Mouse (Mus musculus) MEL-GATA-1-ER (cell line): ENCODE results near the gene Cebpe.

ENCODE experiments used
- DNase-seq: peaks from one replicate; pipeline ENCODE4 v3.0.0-alpha.2; 2012; ENCODE audit warnings: low read depth; ENCODE audit errors: extremely low read depth

Cebpe gene

DNA sequence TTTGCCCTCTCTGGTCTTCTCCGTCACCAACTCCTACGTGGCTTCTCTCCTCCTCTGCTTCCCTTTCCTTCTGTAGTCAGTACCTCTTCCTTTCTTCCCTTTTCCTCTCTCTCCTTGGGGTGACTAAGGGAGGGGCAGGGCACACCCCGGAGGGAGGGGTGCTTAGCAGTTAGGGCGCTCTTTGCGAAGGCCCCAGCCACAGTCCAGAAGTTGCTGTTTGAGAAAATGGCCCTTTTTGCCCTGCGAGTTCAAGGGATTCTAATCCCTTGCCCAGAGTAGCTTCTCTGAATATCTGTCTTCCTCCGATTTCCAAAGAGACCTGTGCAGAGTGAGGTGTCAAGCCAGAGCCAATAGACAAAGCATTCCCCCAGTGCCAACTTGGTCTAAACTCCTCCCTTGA is at the start of gene Cebpe:
TSS of gene Cebpe (minus strand) at position 101 of the 400 bp plus-strand sequence.
- DNase-seq, result no peak

DNA sequence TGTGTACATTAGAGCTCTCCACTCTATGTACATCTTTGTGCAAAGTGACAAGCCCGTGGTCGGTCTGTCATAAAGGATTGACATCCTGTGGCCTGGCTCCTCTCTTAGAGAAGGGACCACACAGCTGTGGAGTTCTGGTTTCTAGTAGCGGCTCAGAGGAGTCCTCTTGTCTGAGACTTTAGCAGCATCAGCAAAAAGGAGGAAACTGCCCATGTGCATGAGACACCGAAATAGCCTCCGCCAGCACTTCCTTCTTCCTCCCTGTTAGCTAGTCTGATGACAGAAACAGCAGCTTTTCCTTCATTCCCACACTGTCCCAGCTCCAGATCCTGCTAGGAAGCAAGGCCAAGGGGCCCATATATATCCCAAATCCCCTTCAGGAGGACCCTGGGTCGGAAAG is 44.4 kb upstream of the Cebpe start:
- DNase-seq, result no peak

DNA sequence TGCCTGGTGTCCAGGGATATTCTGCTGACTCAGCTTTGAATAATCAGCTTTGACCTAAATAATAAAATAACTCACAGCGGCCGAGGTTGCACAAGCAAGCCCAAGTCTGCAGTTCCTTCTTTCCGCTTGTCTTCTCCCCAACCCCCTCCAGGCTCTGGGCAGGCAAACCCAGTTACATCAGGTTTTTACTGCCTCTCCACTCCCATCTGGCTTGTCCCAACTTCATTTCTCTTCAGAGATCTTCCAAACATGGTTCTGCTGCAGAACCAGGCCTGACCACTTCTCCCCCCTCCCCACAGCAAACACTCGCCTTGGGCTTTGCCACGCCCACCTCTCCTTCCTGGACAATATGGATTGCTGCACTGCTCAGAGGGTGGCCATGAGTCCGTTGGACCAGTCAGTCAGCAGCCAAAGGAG is 42.6 kb upstream of the Cebpe start:
- DNase-seq, result peak; percentile 80

DNA sequence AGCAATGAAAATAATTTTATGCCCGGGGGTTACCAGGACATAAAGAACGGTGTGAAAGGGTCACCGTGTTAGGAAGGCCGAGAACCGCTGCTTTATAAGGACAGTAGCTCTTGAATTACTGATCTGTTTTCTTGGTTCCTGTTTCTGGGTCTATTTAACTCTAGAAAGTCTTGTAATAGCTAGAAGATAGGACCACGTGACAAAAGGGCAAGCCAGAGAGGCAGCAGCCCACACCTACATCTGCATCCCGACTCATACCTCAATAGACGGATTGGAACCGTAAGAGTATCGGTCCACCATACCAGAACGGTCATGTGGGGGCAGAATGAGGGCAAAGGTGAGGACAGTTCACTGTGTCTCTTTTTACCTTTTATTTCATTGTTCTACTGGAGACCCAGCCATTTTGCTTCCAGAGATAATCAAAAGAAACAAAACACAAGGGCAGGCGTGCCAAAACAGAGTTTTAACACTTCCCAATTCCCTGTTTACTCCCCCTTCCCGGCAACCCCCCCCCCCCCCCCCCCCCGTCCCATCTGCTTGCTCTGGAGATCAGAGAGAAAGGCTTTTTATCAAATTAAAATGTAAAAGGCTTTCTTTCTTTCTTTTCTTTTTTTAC is 42.1 kb upstream of the Cebpe start:
- DNase-seq, result peak; percentile 58

DNA sequence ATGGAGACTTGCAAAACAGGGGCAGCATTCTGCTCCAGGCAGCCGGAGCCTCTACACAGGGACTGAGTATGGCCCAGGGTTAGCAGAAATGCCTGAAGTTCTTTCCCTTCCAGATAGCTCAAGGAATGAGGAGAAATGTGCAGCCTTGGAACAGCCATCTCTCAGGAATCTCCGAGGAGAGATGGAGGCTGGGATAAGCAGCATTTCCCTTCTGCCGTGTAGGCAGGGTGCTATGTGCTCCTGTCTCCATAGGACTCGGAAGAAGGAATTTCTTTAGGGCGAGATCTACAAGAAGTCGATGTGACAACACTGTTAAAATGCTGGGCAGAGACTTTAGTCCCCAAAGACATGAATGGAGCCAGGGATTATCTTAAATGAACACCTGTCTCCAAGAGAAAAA is 41.0 kb upstream of the Cebpe start:
- no peak for DNase-seq

DNA sequence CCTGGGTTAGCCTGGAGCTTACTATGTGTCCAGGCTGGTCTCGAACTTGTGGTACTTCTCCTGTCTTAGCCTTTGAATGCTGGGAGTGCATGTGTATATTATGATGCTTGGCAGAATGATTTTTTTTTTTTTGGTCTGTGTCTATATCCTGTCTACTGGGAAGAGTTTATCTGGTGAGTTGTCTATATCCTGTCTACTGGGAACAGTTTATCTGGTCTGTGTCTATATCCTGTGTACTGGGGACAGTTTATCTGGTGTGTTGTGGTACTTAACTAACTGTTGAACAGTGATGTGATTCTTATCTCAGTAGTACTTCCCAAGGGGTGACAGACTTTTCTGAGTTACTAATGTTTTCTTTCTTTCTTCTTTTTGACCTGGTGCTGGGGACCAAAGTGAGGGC is 39.8 kb upstream of the Cebpe start:
- no peak for DNase-seq

DNA sequence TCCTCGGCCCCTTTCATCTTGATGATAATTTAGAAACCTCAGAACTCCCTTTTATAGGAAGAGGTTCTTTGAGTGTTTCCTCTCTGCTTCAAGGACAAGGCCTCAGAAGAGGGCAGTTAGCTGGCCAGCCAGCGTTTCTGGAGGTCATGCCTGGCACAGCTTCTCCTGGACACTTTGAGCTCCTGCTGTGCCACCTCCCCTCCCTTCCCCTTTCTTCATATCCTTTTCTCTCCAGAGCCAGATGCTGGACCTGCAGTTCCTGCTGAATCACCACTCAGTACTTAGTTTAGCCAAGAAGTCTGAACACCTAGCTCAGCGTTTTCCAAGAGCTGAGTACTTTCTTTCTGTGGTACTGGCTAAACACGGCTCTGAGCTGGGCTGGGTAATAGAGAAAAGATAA is 37.3 kb upstream of the Cebpe start:
- DNase-seq, result no peak

DNA sequence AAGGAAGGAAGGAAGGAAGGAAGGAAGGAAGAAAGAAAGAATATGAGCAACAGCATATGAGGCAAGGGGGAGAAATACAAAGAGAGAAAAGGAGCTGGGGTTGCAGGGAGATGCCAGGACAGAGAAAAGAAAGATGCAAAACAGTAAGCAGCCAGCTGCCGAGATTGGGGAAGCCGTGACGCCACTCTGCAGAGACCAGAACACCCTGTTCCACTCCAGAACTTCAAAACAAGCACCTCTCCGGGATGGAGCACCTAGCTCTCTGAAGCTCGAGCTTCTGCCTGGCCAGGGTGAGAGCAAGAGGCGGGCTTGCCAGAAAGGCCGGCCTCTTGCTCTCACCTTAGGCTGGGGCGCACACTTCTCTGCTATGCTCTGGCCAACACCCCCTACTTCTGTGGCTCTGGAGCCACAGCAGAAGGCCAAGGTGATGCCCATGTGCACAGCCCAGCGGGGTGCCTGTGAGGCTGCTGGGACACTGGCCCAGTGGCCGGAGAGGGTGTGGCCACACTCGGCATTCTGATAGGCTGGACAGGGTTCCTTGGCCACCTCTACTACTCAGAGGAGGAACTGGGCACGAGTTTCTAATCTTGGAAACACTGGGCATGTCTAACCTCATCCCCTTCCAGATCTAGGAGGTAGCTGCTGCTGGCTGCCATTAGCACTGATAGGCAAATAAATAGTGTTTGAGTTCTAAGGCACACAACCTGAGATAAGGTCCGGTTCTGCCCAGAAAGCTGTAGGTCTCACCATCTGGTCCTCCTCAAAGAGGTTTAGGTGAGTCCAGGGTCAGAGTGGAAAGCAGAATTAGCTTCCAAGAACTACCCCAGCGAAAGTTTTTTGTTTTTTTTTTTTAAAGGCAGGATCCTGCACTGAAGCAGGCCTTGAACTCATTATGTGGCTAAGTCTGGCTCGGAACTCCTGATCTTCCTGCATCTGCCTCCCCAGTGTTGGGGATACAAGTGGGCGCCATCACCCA is 36.3 kb upstream of the Cebpe start:
- no peak for DNase-seq

DNA sequence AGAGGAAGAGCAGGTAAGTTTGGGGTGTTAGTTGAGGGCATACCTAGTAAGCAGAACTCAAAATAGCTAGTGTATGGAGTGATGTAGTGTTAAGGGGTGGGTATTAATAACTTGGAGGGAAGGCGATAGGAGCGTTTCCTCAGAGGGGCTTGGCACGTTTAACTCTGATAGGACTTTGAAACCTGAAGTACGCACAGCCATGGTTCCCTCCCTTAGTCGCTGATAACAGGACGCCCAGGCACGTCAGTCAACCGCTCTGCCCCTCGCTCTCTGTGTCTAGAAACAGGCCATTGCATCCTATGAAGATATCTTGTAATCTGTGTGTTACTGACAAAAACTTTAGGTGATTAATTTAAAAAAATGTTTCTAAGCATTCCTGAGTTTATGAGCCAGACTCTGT is 34.1 kb upstream of the Cebpe start:
- peak; percentile 33 for DNase-seq

GRCm38 (mm10) chr14:54744473-54744872 is 32.5 kb upstream of the Cebpe start:
- no peak for DNase-seq

- no peak for DNase-seq
These were observed 30.4 kb upstream of the Cebpe start for GRCm38 (mm10) chr14:54742375-54742774.

DNA sequence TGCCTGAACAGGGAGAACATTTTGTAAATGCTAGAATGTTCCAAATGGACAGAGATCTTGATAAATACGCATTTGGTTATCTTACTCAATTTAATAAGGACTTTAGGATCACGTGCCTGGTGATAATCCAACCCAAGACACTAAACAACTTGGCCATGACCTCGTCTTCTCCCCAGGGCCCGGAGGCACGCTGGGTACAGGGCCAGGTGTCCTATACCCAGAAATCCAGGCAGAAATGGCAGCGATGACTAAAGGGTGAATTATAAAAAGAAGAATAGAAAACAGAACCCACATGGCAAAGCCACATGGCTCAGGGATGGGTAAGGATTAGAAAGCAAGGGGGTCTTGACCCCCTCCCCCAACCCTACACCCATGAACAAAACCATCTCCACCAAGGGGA is 29.7 kb upstream of the Cebpe start:
- no peak for DNase-seq

- no peak for DNase-seq
These were observed 25.7 kb upstream of the Cebpe start for GRCm38 (mm10) chr14:54737634-54738033.

- DNase-seq, result no peak
These were observed 24.9 kb upstream of the Cebpe start for GRCm38 (mm10) chr14:54736555-54737552.

DNA sequence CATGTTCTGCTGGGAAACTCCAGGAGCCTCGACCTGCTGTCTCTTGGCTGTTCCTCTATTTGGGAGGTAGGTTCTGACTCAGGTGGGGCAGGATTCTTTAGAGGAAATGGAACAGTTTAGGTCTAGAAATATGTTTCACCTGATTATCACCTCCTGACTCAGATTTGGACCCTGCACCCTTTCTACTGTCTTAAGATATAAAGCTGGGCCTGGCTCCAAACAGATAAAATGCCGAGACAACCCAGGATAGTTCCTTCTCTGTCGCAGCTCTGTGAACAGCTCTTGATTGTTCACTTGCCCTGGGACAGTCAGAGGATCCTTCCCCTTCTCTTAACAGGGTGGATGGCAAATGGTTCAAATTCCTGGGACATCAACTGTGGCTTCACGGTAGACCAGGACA is 23.2 kb upstream of the Cebpe start:
- DNase-seq, result peak; percentile 51

GRCm38 (mm10) chr14:54734004-54734403 is 22.0 kb upstream of the Cebpe start:
- no peak for DNase-seq

- no peak for DNase-seq
These were observed 20.2 kb upstream of the Cebpe start for GRCm38 (mm10) chr14:54732206-54732605.

DNA sequence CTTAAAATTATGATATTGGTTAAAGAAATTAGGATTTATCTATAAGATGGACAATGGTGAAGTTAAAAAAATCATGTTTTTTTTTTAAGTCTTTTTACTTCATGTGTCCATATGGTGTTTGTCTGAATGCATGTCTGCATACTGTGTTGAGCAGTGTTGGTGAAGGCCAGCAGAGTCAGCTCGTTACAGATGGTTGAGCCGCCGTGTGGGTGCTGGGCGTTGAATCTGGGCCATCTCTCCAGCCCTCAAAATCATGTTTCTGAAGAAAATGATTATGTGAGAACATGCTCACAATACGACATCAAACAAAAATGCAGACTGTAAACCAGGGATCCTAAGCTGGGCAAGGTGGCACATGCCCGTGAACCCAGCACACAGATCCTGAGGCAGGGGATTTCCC is 18.3 kb upstream of the Cebpe start:
- no peak for DNase-seq

DNA sequence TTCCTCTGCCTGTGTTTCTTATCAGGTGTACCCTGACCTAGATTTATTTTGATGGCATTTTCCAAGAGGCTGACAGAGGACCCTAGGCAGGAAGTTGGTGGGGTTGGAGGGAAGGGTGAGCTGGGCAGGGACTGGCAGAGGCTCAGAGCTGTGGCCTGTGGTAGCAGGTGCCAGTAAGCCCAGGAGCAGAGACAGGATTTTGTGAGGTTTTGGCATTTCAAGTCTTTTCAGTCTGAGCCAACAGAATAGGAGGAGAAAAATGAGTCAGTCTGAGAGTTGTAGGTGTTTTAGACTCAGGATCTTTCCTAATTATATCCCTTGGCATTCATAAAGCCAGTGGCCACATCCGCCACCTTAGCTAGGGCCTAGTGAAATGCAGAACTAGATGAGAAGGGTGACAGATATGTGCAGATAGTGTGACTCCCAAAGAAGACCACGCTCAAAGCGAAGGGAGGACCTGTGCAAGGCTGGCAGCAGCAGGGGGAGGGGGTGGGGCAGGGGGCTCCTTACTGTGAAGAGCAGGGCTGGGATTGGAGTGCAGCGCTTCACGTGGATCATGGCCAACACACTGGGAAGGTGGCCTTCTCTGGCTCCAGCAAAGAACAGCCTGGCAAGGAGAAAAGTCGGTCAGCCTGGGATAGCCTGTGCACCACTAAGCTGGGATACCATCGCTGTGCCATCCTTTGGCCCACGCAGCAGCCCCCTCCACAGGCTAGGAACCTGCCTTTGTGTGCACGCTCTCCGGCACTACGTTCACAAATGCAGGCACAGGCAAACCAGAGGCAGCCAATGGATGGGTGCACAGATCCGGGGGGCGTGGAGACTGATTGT is 17.1 kb upstream of the Cebpe start:
- DNase-seq, result no peak

GRCm38 (mm10) chr14:54727565-54727964 is 15.6 kb upstream of the Cebpe start:
- no peak for DNase-seq

- DNase-seq, result no peak
These were observed 12.1 kb upstream of the Cebpe start for GRCm38 (mm10) chr14:54724049-54724448.
